Mouse (Mus musculus) neural tube, embryonic 13.5 days (tissue): ENCODE measurements around the gene Cyp2t4. TPM values are rescaled to one million over a fixed set of nuclear protein-coding genes. Genes with fewer than 3 reads are reported as not detected.
A peak's percentile ranks its signal among the peaks of the same experiment; 100 is the strongest.

ENCODE experiments used
- ATAC-seq: fragments of 200-750 bp; cut with Nextera tagmentation; 2 replicates; pipeline ENCODE4 v1.8.0; 2017; ENCODE audit warnings: low read depth, mild to moderate bottlenecking, moderate TSS enrichment, moderate library complexity
- H3K27ac ChIP-seq: fragments of 300-500 bp; sonication (generic); replicated peaks from 2 replicates; pipeline ENCODE4 v1.5.1; 2015; ENCODE audit warnings: moderate library complexity, mild to moderate bottlenecking, inconsistent platforms
- H3K27me3 ChIP-seq: fragments of 300-500 bp; sonication (generic); 2 replicates; pipeline ENCODE4 v1.6.1; 2015; ENCODE audit warnings: mild to moderate bottlenecking, inconsistent platforms
- H3K36me3 ChIP-seq: fragments of 300-500 bp; sonication (generic); 2 replicates; pipeline ENCODE4 v1.6.1; 2015; ENCODE audit warnings: mild to moderate bottlenecking, inconsistent platforms
- H3K4me1 ChIP-seq: fragments of 300-500 bp; sonication (generic); replicated peaks from 2 replicates; pipeline ENCODE4 v1.6.1; 2015; ENCODE audit warnings: inconsistent platforms
- H3K4me2 ChIP-seq: fragments of 300-500 bp; sonication (generic); 2 replicates; pipeline ENCODE4 v1.6.1; 2015; ENCODE audit warnings: inconsistent platforms, mild to moderate bottlenecking, moderate library complexity
- H3K4me3 ChIP-seq: fragments of 300-500 bp; sonication (generic); 2 replicates; pipeline ENCODE4 v1.5.1; 2015; ENCODE audit warnings: mild to moderate bottlenecking, inconsistent platforms
- H3K9ac ChIP-seq: fragments of 300-500 bp; sonication (generic); 2 replicates; pipeline ENCODE4 v1.6.1; 2015; ENCODE audit warnings: moderate library complexity, mild to moderate bottlenecking, inconsistent platforms
- H3K9me3 ChIP-seq: fragments of 300-500 bp; sonication (generic); 2 replicates; pipeline ENCODE4 v1.6.1; 2016; ENCODE audit warnings: inconsistent platforms
- WGBS: fragments of 180-500 bp; shearing (Covaris S2); methylation state at CpG from one replicate; pipeline ENCODE4 v1.1.7; 2015; 5-methylcytosine and 5-hydroxymethylcytosine counted together
- polyA plus RNA-seq: library from polyadenylated mRNA; unstranded; fragments of >200 nt; fragmentation: Nextera tagmentation; extraction: Ambion mirVana; gene quantifications from 2 replicates; pipeline ENCODE4 v1.2.1, GENCODE M21; 2015

Cyp2t4 gene
- polyA plus RNA-seq, 1 experiment from 2014 or later, result 0.21 TPM

DNA sequence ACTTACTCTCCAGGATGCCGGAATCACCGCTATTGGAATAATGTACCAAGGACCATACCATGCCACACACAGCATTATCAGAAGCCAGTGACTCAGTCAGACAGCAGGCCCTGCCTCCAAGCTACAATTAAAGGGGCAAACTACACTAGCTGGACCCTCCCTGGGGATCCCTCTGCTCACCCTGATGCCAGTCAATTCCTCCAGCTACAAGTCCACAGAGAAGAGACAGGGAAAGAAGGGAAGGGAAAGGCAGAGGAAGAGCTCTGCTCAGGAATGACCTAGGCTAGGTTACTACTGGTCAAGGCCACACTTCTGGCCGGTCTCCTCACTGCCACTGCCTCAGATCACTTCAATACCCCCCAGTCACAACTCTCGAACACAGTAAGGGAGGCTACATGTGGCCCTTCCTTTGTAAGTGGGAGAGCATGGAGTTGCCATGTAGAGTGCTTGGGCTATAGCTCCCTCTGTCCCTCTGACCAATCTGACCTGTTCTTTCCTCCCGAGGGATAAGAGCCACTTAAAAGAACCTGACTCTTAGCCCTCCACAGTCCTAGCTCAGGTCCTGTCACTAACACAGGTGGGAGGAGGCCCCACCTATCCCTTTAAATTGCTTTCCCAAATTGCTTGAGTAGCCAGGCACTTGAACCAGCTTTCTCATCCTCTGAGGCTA lies 9.4 kb downstream of the Cyp2t4 start:
- H3K27ac ChIP-seq, result no peak overlapping the region
- no peaks in the 10 kb centered on the region for H3K9me3 ChIP-seq
- 84% methylated on average over 5 of the region's 5 CpGs for WGBS
- no peaks in the 10 kb centered on the region for H3K27me3 ChIP-seq
- peaks cover 52% of the 10 kb centered on the region for H3K36me3 ChIP-seq
- peak overlapping the region; percentile 75 for H3K4me2 ChIP-seq
- peaks cover 72% of the 10 kb centered on the region for H3K4me1 ChIP-seq
- no peak for ATAC-seq
- H3K9ac ChIP-seq, result peak overlapping the region; percentile 91
- peak overlapping the region; percentile 23 for H3K4me3 ChIP-seq

- peak overlapping the region; percentile 23 for H3K4me3 ChIP-seq
- peak overlapping the region; percentile 91 for H3K9ac ChIP-seq
- H3K27ac ChIP-seq, result no peak overlapping the region
- ATAC-seq, result no peak
- no peaks in the 10 kb centered on the region for H3K9me3 ChIP-seq
- 81% methylated on average over 5 of the region's 5 CpGs for WGBS
- H3K4me1 ChIP-seq, result peaks cover 73% of the 10 kb centered on the region
- H3K4me2 ChIP-seq, result peak overlapping the region; percentile 75
- H3K36me3 ChIP-seq, result peaks cover 47% of the 10 kb centered on the region
- H3K27me3 ChIP-seq, result no peaks in the 10 kb centered on the region
Observed at GRCm38 (mm10) chr7:27163450-27163805, 9.9 kb downstream of the Cyp2t4 start.

DNA sequence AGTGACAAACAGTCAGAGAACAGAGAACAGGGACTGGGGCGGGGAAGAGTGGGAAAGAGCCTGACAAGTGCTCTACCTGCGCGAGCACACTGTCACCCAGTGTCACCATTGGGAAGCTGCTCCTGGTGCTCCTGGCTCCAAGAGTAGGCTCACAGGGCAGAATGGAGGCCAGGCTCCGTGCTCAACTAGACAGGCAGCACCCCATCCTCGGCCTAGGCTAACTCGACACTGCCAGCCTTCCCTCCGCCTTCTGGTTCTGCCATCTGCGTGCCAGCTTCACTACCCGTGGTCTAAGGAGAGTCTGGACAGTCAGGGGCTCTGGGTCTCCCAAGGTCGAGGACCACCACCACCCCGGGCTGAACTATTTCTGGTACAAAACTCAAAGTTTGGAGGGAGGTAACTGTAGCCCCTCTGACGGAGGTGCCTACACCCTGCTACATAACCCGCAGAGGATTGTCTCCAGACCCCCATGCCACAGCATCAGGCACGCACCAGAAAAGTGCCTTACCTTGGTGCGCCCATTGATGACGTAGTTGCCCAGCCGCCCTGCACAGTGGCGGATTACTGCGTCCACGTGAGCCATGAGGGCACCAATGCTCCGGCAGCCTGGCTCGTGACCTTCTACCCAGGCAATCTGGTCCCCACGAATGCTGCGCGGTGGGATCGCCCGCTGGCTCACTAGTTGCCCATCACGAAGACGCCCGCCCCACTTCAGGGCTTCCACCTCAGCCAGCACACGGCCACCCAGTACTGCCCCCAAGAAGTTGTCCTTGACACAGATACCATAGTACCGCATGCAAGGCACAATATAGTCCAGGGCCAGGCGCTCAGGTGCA lies 10.8 kb downstream of the Cyp2t4 start:
- peaks cover 73% of the 10 kb centered on the region for H3K4me1 ChIP-seq
- peak overlapping the region; percentile 75 for H3K4me2 ChIP-seq
- no peak overlapping the region for H3K27ac ChIP-seq
- H3K9me3 ChIP-seq, result no peaks in the 10 kb centered on the region
- peak overlapping the region; percentile 73 for H3K4me3 ChIP-seq
- no peak for ATAC-seq
- 81% methylated on average over 33 of the region's 33 CpGs for WGBS
- H3K9ac ChIP-seq, result peak overlapping the region; percentile 91
- peaks cover 43% of the 10 kb centered on the region for H3K36me3 ChIP-seq
- no peaks in the 10 kb centered on the region for H3K27me3 ChIP-seq

- Histone ChIP-seq H3K4me2 (peak overlapping the region; percentile 75), H3K4me1 (peaks cover 66% of the 10 kb centered on the region)
- WGBS, result 73% methylated on average over 23 of the region's 23 CpGs
Observed at GRCm38 (mm10) chr7:27165007-27165655, 11.6 kb downstream of the Cyp2t4 start.

GRCm38 (mm10) chr7:27165696-27166095 lies 12.2 kb downstream of the Cyp2t4 start:
- Histone ChIP-seq H3K27me3 (no peaks in the 10 kb centered on the region), H3K4me3 (peak overlapping the region; percentile 73), H3K9me3 (no peaks in the 10 kb centered on the region), H3K27ac (peak overlapping the region; percentile 98), H3K9ac (peak overlapping the region; percentile 91), H3K36me3 (peaks cover 45% of the 10 kb centered on the region), H3K4me2 (peak overlapping the region; percentile 75), H3K4me1 (peaks cover 61% of the 10 kb centered on the region)
- ATAC-seq, result no peak; the same call in 1 of the 2 replicates
- 4% methylated on average over 8 of the region's 8 CpGs for WGBS

More at GRCm38 (mm10) chr7:27165007-27165655, 11.6 kb downstream of the Cyp2t4 start:
- Histone ChIP-seq H3K4me3 (peak overlapping the region; percentile 73), H3K27me3 (no peaks in the 10 kb centered on the region), H3K9me3 (no peaks in the 10 kb centered on the region), H3K9ac (peak overlapping the region; percentile 91), H3K27ac (peak overlapping the region; percentile 98; the same call in 1 of the 2 replicates), H3K36me3 (peaks cover 42% of the 10 kb centered on the region)
- 0 out of 2 replicates have a peak, but pooled peaks have one; percentile 4 for ATAC-seq

- H3K36me3 ChIP-seq, result peaks cover 47% of the 10 kb centered on the region
- peaks cover 55% of the 10 kb centered on the region for H3K4me1 ChIP-seq
- peak overlapping the region; percentile 98 for H3K27ac ChIP-seq
- ATAC-seq, result peak; percentile 51
- WGBS, result under 1% methylated on average over 36 of the region's 43 CpGs
- H3K9ac ChIP-seq, result peak overlapping the region; percentile 91
- no peaks in the 10 kb centered on the region for H3K9me3 ChIP-seq
- peak overlapping the region; percentile 75 for H3K4me2 ChIP-seq
- H3K27me3 ChIP-seq, result no peaks in the 10 kb centered on the region
- peak overlapping the region; percentile 73 for H3K4me3 ChIP-seq
Observed at GRCm38 (mm10) chr7:27166229-27166613, 12.7 kb downstream of the Cyp2t4 start.

- Histone ChIP-seq H3K27me3 (no peaks in the 10 kb centered on the region), H3K36me3 (peaks cover 48% of the 10 kb centered on the region)
- ATAC-seq, result peak; percentile 82
Observed at GRCm38 (mm10) chr7:27166614-27167474, 13.3 kb downstream of the Cyp2t4 start, which contains the start of gene Egln2. Gene Egln2, minus strand, starts transcription at chr7:27166802.

DNA sequence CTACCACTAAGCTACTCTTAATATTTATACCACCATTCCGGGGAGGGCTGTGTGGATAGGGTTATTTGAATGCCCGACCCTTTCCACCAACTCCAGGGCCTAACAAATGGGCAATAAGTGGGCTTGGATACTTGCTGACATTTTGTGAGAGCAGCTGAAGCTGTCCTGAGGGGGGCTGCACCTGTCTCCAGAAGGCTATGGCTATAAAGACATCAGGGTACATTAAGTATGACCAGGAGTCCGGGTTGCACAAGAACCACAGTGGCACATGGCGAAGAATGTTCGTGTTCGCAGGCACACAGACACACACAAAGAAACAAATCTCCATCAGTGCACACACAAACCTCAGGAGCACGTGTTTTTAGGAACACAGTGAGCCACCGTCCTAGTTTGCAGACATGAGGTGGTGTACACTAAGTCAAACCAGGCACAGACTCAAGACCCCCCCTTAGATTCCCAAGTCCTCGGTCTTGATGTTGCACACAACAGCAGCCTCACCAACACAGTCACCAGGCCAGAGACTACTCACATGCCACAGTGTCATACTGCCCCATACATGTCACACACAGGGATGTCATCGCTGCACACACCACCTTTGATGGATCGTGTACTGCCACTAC lies 14.1 kb downstream of the Cyp2t4 start:
- H3K9ac ChIP-seq, result peak overlapping the region; percentile 91
- peaks cover 48% of the 10 kb centered on the region for H3K36me3 ChIP-seq
- 73% methylated on average over 11 of the region's 11 CpGs for WGBS
- no peaks in the 10 kb centered on the region for H3K27me3 ChIP-seq
- peaks cover 42% of the 10 kb centered on the region for H3K4me1 ChIP-seq
- no peaks in the 10 kb centered on the region for H3K9me3 ChIP-seq
- peak overlapping the region; percentile 75 for H3K4me2 ChIP-seq
- peak overlapping the region; percentile 98 for H3K27ac ChIP-seq
- no peak for ATAC-seq
- H3K4me3 ChIP-seq, result peak overlapping the region; percentile 73

More at GRCm38 (mm10) chr7:27166614-27167474, 13.3 kb downstream of the Cyp2t4 start, which contains the start of gene Egln2:
- WGBS, result 2% methylated on average over 60 of the region's 61 CpGs
- Histone ChIP-seq H3K9me3 (no peaks in the 10 kb centered on the region), H3K4me2 (peak within 1 kb of the TSS; percentile 75), H3K4me3 (peak within 1 kb of the TSS; percentile 73), H3K9ac (peak within 1 kb of the TSS; percentile 91), H3K27ac (peak within 1 kb of the TSS; percentile 98), H3K4me1 (peaks cover 49% of the 10 kb centered on the region)

DNA sequence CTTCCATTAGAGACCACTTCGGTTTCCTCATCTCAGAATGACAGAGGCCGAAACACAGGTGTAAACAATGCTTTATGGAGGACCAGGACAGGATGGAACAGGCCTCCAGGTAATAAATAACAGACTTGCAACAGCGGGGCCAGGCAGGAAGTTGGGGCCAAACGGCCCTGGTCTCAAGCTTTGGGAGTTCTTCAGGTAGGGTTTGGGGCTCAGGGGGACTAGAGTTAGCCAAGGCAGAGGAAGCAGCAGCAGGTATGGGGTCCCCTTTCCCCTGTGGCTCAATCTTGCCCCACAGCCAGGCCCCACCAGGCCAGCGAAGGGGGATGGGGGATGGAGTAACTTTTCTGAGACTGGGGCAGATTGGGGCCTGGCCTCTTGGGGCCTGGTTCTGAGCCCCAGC lies 14.9 kb downstream of the Cyp2t4 start:
- H3K4me1 ChIP-seq, result peaks cover 34% of the 10 kb centered on the region
- no peaks in the 10 kb centered on the region for H3K27me3 ChIP-seq
- no peaks in the 10 kb centered on the region for H3K9me3 ChIP-seq
- ATAC-seq, result no peak
- no peak overlapping the region for H3K9ac ChIP-seq
- peaks cover 52% of the 10 kb centered on the region for H3K36me3 ChIP-seq
- no peak overlapping the region for H3K4me3 ChIP-seq
- WGBS, result 93% methylated on average over 5 of the region's 5 CpGs
- no peak overlapping the region for H3K27ac ChIP-seq
- H3K4me2 ChIP-seq, result no peak overlapping the region

DNA sequence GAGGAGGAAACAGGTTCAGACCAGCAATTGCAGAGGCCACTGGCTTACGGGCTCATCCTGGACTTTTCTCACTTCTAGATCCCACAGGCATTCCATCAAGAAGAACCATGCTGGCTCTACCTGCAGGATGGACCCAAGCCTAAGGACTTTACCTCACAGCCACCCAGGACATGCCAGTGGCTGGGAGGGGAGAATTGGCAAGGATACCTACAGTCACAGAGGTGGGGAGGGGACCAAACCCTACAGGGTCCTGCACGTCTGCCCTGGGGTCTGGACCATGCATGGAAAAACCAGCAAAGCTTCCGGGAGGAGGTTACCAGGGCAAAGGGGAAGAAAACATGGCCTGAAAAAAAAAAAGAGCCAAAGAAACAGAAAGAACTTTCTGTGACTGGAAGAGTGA lies 17.5 kb downstream of the Cyp2t4 start:
- H3K27me3 ChIP-seq, result no peaks in the 10 kb centered on the region
- no peak for ATAC-seq
- H3K4me3 ChIP-seq, result no peak overlapping the region
- no peak overlapping the region for H3K9ac ChIP-seq
- H3K4me1 ChIP-seq, result peaks cover 11% of the 10 kb centered on the region
- no peaks in the 10 kb centered on the region for H3K9me3 ChIP-seq
- H3K36me3 ChIP-seq, result peaks cover 63% of the 10 kb centered on the region
- no peak overlapping the region for H3K27ac ChIP-seq
- H3K4me2 ChIP-seq, result no peak overlapping the region
- 83% methylated on average over 3 of the region's 3 CpGs for WGBS

DNA sequence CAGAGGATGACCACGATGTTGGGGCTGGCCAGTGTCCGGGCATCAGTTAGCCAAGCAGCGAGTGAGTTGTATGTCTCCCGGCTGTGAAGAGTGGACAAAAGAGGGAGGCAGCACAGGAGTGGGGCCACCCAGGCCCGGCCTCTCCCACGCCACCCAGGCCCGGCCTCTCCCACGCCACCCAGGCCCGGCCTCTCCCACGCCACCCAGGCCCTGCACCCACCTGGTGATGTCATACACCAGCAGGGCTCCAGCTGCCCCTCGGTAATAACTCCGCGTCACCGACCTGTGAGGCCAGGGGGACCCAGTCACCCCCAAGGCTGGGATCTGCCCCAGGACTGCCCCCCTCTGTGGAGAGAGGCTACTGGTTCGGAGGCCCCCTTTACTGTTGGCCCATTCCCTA lies 21.0 kb downstream of the Cyp2t4 start:
- no peak for ATAC-seq
- Histone ChIP-seq H3K4me1 (peaks cover 14% of the 10 kb centered on the region), H3K27me3 (no peaks in the 10 kb centered on the region), H3K9me3 (no peaks in the 10 kb centered on the region), H3K4me2 (no peak overlapping the region), H3K9ac (no peak overlapping the region), H3K27ac (no peak overlapping the region), H3K4me3 (no peak overlapping the region), H3K36me3 (peaks cover 58% of the 10 kb centered on the region)
- WGBS, result 94% methylated on average over 15 of the region's 15 CpGs
